Mouse (Mus musculus): Measurements from ENCODE around the gene Dedd2.
"Not testable (repeated sequence)": the region's sequence is repeated elsewhere in the genome, so short reads cannot be mapped to it uniquely, and the experiment has no call there.

The Dedd2 gene

DNA sequence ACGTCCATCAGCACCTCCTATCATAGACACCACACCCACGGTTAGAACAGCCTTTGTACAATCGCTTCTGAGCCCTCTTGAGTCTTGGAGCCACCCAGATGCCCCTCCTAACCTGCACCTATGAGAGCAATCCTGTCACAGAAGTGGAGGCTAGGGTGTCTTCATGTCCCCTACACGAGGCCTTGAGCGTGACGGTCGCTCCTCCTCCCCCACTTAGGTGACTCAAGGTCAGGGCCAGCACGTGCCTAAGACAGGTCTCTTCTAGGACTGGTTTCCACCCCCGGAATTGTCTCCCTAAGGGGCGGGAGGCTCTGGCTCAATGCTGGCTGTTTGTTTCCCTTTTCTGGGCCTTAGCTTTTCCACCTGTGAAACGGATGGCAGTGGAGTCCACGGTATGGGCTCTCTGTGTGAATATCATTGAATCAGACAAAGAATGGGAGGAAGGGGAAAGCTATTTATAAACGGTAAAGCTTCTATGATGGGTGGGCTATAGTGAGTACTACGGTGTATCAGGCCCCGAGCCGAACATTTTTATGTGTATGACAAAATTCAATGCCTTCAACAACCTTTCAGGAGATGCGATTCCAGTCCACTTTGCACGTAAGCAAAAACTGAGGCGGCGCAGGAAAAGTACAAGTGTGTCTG is at the start of gene Dedd2:
Gene Dedd2 (minus strand): TSS at position 159 of the 645 bp plus-strand sequence.
- no peak for DNase-seq

DNA sequence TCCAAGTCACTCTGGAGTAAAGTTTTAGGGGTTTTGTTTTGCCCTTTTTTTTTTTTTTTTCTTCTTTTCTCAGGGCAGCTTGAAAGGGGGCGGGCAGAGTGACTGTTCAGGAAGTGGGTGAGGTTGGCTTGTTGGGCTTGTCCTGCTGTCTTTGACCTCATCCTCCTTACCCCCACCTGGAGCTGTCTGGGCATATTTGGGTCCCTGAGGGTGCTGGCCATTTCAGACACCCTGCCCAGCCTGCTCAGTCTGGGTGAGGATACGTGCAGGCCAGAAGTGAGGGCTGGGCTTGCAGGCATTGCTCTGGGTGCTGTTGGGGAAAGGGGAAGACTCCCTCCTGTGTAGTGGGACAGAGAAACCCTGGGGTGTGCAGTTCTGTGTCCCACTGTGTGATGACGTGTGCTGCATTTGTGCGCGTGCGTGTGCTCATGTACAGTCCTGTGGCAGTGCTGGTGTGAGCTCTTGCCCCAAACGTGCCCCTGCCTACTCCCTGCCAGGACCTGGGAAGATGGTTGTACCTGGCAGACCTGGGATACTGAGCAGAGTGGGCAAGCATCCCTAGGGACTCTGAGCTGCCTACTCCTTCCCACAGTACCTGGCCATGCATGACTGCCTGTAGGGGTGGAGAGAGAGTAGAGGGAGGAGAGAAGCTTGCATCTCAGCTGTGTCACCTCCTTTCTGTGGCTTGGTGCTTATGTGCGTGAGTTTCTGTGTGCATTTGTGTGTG is 49.3 kb upstream of the Dedd2 start:
- DNase-seq: no peak

DNA sequence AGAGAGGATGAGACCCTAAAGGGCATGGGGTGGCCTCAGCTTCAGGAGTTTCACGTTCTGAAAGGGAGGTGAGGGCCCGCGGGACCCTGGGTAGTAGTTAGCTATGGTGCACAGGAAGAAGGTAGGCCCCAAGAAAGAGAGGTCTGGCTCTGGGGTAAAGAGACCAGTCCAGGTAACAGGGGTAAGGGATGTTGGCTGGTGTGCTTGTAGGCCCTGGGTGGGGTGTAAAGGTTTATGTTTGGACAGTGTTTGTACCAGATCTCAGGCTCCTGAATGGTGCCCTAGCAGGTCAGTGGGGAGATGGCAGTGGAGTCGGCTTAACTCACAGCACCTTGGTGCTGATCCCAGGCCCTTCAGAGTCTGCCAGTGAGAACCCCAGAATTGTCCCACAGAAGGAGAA is 48.6 kb upstream of the Dedd2 start:
- DNase-seq: no peak

DNA sequence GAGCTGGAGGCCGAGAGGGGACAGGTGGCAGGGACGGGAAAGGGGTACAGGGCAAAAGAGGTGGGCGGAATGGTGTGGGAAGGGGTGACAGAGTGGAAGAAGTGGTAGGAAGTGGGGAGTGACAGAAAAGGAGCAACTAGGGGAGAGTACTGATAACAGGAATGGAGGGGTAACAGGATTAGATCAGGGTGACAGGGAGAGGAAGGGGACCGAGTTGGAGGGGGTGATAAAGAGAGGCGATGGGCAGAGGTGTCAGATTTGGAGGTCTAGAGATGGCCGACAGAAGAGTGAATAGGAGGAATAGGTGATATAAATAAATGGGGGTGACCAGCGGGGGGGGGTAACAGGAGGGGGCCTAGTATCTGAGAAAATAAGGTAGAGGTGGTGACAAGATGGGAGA is 48.2 kb upstream of the Dedd2 start:
- peak; percentile 11 for DNase-seq

DNA sequence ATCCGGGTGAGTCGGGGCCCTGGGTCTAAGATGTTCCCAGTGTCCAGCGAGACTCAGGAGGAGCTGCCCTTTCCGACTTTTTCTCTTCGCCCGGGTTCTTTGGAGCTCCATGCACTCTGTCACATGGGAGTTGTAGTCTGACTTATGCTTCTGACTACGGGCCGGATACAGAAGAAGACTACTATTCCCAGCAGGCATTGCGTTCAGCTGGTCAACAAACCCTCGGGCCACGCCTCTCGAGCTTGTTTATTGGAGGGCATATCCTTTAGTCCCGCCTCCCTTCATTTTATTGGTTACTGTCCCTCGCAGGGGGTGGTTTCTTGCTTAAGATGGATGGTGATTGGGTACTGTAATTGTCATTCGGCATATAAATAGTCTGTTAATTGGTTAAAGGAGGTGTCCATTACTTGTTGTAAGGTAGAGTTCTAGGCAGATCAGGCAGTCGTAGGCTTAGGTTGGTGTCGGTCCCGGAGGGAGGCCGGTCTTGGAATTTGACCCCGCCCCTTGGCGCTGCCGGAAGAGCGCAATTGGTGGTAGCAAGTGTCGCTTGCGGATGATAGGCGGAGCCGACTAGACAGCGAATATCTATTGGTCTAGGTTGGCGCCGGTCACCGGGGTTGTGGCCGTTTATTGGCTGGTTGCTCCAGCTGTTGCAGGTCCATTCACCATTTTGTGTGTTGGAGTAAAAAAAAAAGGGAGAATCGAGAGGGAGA is 47.5 kb upstream of the Dedd2 start:
- peak; percentile 100 for DNase-seq

DNA sequence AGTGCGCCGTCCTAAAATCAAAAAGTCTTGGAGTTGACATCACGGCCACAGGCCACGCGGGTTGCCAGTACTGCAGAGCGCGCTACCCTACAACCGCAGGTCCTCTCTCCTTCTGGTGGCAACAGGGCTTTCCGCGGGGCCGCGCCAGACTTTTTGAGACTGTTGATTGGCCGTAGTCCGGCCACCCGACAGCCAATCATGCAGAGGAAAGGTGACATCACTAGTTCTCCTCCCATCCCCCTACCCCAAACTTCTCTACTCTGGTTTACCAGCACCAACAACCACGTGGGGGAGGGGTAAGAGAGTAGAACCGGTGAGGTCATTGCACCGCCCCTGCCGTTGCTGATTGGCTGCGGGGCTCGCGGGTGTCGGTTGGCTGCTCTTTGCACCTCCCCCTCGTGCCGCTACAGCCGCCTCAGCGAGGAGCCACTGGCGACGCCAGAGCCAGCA is 46.9 kb upstream of the Dedd2 start, which contains the start of gene Cic:
Gene Cic (plus strand): TSS at position 404 of the 450 bp plus-strand sequence.
- peak; percentile 100 for DNase-seq

DNA sequence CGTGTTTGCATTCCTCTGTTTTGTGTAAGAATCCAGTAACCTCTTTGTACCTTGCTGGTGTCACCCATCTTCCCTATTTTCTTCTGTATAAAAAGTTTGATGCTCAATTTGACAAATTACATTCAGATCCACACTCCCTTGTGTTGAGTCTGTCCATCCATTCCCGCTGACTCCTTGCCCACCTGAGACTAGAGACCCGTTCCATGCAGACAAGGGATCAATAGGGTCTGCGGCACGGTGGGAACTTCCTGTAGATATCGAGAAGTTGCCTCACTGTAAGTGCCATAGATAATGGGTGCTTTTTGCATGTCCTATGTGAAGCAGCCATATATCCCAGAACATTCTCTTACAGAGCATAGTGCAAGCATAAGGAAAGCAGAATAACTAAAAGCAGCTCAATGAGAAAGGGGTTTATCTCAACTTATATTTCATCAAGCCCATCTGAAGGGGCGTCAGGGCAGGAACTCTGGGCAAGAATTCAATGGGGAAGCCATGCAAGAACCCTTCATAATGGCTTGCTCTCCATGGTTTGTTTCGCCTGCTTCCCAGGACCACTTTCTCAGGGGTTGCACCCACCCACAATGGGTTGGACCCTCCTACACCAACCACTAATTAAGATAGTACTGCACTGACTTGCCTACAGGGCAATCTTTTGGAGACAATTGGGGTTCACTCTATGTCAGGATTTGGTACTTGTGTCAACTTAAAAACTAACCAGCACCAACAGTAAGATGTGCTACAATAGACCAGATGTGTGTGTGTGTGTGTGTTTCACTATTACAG is 46.0 kb upstream of the Dedd2 start:
- no peak for DNase-seq

DNA sequence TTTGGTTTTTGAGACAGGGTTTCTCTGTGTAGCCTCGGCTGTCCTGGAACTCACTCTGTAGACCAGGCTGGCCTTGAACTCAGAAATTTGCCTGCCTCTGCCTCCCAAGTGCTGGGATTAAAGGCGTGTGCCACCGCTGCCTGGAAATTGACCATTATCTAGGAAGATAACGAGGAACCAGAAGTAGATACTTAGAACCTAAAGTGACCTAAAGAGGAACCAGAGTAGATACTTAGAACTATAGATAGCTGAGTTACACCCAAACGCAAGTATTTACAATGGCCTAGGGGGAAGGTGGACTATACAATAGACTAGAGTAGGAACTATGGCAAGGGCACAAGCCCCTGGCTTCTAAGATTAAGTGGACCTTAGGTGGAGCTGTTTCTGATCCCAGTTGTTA is 45.3 kb upstream of the Dedd2 start:
- DNase-seq: not testable (repeated sequence)

DNA sequence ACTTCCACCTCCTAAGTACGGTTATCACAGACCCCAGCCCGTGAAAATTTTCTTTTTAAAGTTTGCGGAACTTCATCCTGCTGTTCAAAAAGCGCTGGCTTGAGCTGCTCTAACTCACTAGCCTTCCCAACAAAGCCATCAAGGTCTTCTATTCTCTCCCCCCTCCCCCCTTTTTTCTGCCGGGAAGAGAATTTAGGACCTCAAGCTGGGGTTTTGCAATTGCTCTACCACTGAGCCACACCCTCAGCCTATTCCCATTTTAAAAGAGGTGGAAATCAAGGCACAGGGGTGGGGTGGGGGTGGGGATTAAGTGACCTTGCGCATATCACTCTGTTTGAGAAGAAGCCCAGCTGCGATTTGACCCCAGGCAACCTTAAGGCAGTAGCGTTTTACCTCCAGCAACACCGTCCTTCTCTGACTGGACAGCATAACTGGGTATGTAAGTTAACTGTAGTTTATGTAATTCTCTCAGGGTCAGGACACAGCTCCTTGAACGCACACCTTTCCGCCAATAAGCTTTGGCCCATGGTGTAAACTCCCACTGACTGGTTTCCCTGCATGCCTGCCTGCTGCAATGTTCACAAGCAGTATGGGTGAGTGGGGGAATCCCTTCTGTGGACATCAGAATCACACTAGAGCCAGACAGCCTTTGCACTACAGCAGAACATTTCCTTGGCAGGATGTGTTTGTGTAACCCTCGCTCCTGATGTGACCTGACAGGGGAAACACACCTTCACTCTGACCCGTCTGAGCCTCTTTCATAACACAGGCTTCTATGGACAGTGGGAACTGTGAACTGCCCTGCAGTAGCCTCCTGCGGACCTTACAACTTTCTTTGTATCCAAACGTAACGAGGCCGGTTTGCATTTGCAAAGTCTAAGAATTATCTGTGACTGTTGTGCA is 43.8 kb upstream of the Dedd2 start:
- DNase-seq: peak; percentile 6

DNA sequence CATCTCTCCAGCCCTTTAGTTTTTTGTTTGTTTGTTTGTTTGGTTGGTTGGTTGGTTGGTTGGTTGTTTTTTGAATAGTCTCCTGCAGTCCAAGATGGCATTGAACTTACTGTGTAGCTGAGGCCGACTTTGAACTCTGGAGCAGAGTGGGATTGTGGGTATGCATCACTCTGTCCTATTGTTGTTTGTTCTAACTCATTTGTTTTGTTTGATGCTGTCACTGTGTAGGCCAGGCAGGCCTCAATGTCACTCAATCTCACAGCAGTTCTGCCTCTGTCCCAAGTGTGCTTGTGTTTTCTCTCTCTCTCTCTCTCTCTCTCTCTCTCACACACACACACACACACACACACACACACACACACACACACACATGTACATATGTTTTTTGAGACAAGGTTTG is 41.5 kb upstream of the Dedd2 start:
- no peak for DNase-seq

DNA sequence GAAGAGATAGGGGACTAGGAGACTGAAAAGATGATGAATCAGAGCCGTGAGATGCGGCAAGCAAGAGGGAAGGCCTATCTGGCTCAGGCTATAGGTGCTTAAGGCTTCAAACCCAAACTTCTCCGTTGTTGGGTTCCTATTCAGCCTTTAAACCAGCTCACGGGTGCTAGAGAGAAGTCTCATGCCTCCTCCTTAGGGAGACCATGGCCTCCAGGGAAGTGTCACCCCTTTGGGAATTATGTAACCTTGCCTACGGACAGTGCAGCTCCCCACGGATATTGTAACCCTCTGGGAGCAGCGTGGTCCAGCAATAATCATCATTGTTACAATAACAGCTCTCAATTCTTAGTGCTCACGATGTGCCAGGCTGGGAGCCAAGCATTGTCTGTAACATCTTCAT is 31.4 kb upstream of the Dedd2 start:
- no peak for DNase-seq

DNA sequence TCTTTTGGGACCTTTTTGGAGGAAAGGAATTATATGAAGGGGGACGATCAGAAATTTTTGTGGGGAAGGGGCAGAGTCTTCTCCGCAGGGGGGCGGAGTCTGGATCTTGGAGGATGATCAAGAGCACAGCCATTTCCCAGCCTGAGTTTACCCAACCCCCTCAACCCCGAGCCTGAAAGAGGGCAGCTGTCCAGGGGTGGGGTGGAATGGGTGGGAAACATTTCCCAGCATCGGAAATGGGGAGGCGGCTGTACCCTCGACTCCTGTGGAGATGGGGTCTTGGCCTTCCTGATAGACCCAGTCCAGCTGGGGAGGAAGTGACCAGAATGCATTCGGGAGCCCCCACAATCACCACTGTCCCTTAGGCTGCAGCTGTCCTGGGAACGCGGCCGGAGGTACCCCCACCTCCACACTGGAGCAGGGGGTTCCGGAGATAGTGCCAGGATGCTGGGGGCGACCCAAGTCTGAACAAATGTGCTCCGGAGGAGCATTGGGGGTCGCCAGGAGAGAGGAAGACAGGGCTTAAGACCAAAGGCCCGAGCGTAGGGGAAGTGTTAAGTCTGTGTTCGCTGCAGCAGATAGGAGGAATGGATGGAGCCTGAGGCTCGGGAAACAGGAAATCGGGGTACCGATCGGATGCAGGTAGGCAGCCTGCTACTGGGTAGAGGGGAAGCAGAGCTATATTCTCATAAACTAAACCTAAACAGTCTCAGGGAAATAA is 30.8 kb upstream of the Dedd2 start:
- DNase-seq: no peak

DNA sequence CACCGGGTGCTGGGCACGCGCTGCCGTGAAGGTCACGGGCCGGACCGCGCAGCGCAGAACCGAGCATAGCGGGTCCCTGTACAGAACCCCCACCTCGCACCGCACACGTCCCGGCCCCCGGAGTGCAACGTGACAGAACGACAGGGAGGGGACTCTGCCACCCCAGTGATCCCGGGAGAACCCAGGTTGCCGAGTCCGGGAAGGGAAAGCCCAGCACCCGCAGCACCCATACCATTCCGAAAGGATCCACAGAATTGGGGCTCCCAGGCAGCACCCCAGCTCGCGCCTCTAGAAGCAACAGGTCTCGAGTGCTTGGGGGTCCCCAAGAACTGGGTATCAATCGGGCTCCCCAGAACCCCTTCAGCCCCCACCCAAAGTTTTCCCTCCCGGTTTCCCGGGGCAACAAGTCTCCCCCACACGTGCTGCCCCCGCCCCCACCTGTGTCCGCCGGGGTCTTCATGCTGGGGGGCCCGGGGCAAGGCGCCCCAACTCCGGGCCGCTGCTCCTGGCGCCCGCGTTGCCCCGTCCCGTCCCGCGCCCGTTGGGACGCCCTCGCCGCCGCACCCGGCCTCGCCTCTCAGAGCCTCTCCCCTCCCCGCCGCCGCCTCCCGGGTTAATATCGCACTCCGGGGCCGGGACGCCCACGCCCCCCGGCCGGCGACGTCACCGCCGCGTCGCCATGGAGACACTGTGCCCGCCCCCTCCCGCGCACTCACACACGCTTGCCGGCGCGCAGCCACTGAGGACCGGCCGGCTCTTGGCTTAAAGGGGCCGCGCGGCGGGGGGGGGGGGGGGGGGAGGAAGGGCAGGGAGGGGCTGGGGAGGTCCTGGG is 29.9 kb upstream of the Dedd2 start, which contains the start of gene Erf:
Gene Erf (minus strand): TSS at position 621 of the 832 bp plus-strand sequence.
- DNase-seq: peak; percentile 97

DNA sequence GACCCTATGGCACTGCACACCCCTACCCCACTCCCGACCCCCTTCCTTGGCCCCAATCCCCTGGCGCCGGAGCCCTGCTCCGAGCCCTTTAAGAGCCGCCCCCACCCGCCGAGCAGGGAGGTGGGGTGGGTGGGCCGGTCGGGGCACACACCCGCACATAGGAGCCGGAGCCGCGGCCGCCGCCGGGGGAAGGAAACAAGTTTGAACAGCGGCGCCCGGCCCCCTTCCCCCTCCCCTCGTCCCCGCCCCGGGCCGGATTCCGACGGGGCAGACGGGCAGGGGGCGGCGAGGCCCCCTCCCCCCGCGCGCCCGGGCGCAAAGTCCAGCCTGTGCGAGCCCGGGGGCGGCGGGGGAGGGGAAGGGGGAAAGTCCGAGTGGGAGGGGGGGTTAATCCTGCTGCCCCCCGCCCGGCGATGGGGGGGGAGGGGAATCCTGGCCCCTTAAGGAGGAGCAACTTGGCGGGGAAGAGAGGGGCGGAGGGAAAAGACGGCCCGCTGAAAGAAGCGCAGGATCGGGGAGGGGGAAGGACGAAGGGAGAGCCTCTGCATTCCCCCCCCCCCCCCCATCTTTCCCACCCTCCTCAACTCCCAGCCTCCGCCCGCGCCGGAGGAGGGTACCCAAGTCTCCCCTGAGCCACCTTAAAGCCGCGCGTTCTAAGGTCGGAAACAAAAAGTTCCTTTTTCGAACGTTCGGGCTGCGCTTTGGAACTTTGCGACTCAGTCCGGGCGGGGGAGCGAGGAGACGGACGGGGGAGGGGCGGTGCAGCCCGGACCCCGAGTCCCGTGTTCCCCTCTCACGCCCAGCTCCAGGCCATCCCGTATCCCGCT is 29.1 kb upstream of the Dedd2 start:
- DNase-seq: peak; percentile 78

DNA sequence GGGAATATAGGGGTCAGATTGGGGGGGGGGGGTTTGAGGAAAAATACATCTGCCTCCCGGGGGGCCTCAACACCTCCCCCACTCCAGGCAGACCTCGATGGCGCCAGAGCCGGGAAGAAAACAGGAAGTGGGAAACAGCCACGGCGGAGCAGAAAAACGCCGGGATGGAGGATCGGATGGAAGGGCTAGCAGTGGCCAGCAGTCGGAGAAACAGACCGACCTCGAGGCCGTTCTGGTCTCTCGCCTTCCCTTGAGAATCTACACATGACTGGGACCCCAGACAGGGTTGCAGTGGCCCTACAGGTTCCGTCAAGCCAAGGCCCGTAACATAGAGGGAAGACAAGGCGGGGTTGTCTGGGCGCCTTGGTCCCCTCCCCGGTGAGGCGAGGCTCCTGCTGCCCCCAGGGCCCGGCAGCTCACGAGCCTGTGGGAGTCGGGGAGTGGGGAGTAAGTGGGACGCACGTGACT is 28.5 kb upstream of the Dedd2 start:
- DNase-seq: no peak

DNA sequence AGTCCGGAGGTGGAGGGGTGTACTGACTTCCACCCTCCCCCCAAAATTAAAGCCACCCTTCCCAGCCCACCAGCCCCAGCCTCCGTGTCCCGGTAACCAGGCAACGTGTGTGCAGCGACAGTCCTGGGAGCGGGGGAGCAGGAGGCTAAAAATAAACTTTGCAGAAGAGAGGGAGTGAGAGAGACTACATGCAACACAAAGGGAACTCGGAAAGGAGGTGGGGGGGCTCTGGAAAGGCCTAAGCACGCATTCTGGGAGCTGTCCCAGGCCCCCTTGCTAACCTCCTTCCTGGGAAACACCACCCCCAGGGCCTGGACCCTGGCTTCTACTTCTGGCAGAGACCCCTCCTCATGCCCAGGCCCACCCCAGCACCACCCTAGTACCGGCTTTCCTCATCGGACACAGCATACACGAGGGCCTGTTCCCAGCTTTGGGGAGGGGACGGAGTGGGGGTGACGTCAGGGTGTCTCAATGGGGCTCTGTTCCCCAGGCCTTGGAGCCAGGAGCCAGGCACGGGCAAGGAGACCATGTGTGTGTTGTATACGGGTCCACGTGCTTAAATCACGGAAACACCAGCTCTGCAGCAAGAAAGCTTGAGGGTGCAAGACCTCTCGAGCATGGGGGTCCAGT is 27.7 kb upstream of the Dedd2 start:
- peak; percentile 91 for DNase-seq

DNA sequence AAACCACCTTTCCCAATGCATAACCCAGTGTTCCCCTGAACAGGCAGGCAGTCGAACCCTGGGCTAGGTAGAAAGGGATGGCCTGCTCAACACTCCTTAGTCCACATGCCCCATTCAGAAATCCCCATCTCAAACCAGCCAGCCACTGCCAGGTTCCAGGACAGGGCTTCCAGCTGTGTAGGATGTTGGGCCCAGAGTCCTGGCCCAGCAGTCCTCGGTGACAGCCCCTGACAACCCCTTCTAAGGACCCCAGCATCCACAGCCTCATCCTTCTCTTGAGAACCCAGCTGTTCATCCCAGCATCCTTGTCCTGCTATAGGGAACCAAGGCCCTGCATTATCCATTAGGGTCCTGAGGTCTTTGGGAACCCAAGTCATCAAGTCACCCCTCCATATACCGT is 27.1 kb upstream of the Dedd2 start:
- no peak for DNase-seq

DNA sequence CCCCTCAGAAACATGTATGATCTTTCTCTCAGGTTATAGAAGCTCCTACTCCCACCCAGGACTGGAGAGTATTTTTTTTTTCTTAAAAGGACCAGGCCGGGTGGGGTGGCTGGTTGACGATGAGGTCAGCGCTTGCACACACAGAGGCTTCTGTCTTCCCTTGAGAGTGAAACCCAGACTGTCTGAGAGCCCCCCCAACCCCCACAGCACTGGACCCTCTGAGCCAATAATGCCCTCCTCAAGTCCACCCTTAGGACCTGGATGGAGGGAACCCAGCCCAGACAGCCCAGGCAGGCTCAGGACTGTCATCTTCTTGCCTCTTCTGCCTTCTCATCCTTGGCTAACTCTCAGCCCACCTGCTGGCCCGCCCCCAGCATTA is 26.3 kb upstream of the Dedd2 start:
- DNase-seq: no peak
